Mouse (Mus musculus) adrenal gland, postnatal 25 days (tissue): ENCODE data around the gene Stab1. TPM values are rescaled to one million over a fixed set of nuclear protein-coding genes. Genes with fewer than 3 reads are reported as not detected.

Experiments
- DNase-seq: peaks from one replicate; pipeline ENCODE4 v3.0.0; 2021; ENCODE audit warnings: mixed read lengths
- long read RNA-seq: library from polyadenylated mRNA; stranded (forward); transcript quantifications from one replicate; pipeline ENCODE4 v2.0.0, GENCODE M21; 2021
- total RNA-seq: library from RNA; stranded (reverse); gene quantifications from 2 replicates; pipeline ENCODE4 v1.2.3, GENCODE M21; 2021

The Stab1 gene
- total RNA-seq, result 62.2 and 79.5 TPM in 2 replicates
- long read RNA-seq, partial matches to known transcripts, result 9 of 17 reads
- long read RNA-seq, other reads (novel, unspliced or antisense), result 8 of 17 reads

DNA sequence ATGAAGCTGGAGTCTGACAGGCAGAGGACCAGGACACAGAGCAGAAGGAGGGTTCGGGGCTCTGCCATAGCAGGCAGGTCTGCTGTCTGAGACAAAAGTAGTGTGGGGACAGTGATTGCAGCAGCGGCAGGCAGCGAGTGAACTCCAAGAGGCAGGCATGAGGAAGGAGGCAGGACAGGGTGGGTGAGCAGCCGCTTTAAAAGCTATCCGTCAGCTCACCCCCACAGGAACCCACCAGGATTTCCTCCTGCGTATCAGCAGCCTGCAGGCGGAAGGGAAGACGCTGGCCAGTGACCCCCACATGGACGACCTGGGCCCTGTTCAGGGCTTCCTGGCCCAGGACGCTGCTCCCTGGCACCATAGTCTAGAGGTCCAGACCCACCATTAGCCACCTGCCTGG, at the start of gene Stab1:
TSS of gene Stab1 (minus strand) at position 217 of the 400 bp plus-strand sequence.
- DNase-seq, result peak; percentile 25

GRCm38 (mm10) chr14:31217666-31218065, 49.2 kb upstream of the Stab1 start, which contains the start of gene Sema3g:
Gene Sema3g, plus strand, starts transcription at chr14:31217860.
- peak; percentile 56 for DNase-seq

DNA sequence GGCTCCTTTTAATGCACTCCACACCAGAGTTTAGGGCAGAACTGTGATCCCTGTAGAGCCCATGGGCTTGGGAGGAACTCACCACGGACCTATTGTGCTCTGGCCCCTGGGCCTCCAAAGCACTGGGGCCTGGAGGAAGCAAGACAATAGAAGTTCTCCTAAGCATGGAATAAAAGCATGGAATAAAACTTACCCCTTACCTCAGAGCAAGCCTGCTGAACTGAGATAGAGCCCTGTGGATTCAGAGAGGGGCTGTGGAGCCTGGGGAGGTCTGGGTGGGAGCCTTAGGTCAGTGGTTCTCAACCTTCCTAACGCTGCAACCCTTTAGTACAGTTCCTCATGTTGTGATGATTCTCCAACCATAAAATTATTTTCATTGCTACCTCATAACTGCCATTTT, 48.4 kb upstream of the Stab1 start, which contains the start of gene Nisch:
TSS of gene Nisch (minus strand) at position 101 of the 400 bp plus-strand sequence.
- DNase-seq, result no peak

GRCm38 (mm10) chr14:31215157-31216002, 46.9 kb upstream of the Stab1 start:
- DNase-seq, result peak; percentile 58

DNA sequence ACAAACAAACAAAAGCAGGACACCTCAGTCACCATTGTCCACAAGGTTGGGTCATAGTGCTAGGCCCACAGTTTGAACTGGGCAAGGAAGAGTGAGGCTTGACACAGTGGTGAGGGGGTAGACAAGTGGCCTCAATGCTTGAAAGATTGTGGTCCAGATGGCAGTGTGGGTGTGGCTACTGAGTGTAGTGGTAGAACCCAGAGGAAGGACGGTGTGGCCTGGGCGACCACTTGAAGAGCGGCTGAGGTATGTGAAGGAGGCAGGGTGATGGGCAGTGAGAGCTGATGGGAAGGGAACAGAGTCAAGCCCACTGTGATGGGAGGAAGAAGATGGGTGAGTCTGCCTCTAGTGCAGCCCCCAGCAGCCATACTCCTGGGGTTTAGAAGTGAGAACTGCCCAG, 46.2 kb upstream of the Stab1 start:
- DNase-seq, result no peak

GRCm38 (mm10) chr14:31213868-31214267, 45.4 kb upstream of the Stab1 start:
- DNase-seq, result no peak

DNA sequence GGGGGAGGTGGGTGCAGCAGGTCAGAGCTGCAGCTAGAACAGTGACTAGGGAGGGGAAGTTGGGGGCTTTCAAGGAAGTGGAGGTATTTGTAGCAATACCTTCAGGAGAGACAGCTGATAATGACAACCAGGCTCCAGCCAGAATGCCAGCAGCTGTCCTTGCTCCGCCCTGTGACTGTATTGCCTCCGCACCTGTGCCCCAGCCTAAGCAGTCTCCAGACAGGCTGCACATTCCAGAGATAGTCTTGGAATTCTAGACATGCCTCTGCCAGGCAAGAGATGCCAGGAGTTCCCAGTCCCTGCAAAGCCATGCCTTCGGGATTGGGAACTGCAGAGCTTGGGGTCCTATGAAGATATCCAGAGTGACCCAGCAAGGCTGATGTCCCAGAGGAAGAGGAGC, 44.1 kb upstream of the Stab1 start:
- DNase-seq, result no peak

- DNase-seq, result no peak
Observed at GRCm38 (mm10) chr14:31211854-31212253, 43.4 kb upstream of the Stab1 start.

- no peak for DNase-seq
Observed at GRCm38 (mm10) chr14:31209133-31209557, 40.7 kb upstream of the Stab1 start.

GRCm38 (mm10) chr14:31208084-31208483, 39.6 kb upstream of the Stab1 start, which contains the start of gene Tnnc1:
Gene Tnnc1, plus strand, starts transcription at chr14:31208312.
- no peak for DNase-seq

- peak; percentile 23 for DNase-seq
Observed at GRCm38 (mm10) chr14:31207070-31207830, 38.8 kb upstream of the Stab1 start.

- DNase-seq, result peak; percentile 98
Observed at GRCm38 (mm10) chr14:31206472-31206981, 38.1 kb upstream of the Stab1 start.

DNA sequence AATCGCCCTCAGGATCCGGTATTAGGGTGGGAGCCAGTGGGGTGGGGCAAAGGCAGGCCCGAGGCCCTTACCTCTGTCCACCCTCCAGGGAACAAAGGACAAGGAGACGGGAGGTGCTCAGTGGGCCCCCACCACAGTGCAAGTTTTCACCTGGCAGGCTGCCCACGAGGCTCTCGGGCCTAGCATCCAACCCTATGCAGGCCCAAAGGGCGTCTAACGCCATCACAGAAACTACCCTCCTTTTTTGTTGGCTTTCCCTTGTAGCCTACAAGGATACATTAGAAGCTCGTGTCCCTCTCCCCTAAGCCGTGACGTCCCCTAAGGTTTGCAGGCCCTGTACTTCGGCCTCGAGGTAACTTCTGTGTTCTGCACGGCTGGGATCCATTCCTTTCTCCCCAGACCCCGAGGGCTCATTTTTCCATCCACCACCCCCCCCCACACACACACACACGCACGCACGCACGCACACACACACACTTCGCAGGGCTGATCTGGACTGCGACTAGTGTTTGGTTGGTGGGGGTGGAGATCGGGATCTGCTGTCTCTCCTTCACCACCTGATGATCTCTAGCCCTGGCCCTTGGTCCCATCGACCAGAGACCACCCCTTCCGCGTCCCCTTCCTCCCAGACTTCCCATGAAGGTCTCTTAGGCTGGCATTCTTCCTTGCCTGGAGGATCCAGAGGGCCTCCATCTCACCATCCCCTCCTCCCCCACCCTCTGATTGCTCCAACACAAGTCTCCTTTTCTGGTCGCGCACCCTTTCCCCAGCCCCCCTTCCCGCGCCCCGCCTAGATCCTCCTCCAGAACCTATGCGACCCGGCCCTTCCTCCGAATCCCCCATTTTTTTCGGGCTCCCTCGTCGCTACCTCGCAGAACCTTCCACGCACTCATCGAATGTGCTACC, 37.4 kb upstream of the Stab1 start:
- DNase-seq, result peak; percentile 62

DNA sequence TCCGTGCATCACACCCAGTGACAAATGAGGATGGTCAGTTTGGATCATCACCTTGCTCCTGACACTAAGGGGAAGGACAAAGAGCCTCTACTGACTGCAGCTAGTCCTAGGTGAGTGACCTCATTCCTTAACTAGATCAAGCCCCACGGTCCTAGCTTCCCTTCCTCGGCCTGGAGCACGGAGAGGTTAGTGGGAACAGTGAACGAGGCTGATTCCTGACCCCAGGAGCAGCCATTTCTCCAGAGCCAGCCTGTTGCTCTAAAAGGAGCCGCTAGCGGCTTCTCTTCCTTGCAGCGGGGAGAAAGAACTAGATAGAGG, 36.8 kb upstream of the Stab1 start:
- DNase-seq, result no peak

DNA sequence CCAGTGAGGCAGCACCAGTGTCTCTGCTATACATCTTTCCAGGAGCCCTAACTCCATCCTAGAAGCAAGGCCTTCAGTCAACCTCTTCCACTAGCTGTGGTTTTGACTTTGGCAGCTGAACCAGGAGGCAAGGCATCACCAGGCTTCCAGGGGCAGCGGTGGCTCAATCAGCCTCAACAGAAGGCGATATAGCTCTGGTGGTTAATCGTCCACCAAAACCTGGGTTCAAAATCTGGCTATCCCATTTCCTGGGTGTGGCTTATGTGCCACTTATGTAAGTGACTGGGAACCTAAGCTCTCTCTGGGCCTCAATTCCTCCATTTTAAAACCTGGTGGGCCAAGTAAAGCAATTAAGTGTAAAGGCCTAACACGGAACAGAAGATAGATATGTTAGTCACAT, 36.4 kb upstream of the Stab1 start:
- DNase-seq, result no peak

DNA sequence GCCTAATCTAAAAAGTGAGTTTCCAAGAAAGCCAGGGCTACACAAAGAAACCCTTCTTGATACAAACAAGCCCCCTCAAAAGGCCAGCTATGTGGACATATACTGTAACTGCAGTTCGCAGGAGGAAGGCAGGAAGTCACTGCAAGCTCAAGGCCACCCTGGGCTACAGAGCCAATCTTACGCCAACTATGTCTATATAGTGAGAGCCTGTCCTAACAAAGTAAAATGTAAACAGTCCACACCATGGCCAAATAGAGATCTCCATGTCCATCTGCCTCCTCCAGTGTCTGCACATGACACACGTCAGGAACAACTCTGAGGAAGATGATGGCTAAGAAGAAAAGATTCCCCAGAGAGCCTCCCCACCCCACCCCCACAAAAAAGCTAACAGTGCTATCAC, 31.6 kb upstream of the Stab1 start:
- no peak for DNase-seq

DNA sequence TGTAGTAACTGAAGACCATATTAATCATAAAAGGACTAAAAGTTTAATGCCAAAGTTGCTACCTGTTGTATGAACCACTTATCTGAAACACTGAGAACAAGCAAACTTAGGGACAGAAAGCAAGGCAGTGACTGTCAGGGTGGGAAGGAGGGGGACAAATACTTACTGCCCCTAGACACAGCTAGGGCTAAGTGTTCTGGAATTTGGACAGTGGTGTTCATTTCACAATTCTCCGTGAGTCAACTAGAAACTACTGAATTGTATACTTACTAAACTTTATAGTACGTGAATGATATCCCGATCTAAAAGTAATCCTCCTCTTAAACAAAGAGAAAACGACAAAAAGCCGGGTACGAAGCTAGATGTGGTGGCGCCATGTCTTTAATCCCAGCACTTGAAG, 31.2 kb upstream of the Stab1 start:
- DNase-seq, result no peak

- peak; percentile 68 for DNase-seq
Observed at GRCm38 (mm10) chr14:31197547-31198516, 29.4 kb upstream of the Stab1 start.

DNA sequence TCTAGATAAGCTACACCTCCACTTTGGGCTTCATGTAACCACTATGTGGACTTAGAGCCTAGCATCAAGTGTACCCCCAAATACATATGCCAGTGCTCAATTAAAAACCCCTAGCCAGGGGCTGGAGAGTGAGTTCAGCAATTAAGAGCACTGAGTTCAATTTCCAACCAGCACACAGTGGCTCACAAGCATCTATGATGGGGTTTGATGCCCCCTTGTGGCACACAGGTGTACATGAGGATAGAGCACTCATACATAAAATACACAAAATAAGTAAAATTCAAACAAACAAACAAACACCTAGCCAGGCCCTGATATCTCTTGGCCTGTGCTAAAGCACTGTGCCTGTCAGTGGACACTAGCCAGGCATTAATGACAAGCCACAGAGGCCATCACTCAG, 27.5 kb upstream of the Stab1 start:
- DNase-seq, result no peak

DNA sequence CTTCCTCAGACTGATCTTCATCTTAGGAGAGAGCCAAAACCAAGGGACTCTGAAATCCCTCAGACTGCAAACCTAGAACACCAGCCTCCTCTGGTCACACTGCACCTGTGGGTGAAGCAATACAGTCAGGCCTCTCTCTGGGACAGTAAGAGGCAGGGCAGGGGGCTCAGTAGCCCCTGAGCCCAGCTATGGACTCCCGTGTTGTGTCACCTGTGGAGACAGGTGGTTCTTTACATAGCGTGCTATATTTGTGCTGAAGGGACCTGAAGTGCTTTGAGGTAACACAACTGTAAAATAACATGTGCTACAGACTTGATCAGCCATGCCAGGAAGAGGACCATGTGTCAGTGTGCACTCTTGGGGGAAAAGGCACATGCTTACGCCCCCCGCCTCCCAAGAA, 27.1 kb upstream of the Stab1 start:
- DNase-seq, result no peak
